Mouse (Mus musculus) bone marrow macrophage, adult 2 months (primary cell): Measurements from ENCODE around the gene Ctla4.

Source experiments
- CTCF ChIP-seq: IDR thresholded peaks from 2 replicates; pipeline ENCODE4 v1.5.1; 2012; ENCODE audit warnings: low read depth, mild to moderate bottlenecking, low read length, moderate library complexity
- POLR2A ChIP-seq: IDR thresholded peaks from 2 replicates; pipeline ENCODE4 v1.6.1; 2012; ENCODE audit warnings: mild to moderate bottlenecking, low read depth, low read length, borderline replicate concordance

DNA sequence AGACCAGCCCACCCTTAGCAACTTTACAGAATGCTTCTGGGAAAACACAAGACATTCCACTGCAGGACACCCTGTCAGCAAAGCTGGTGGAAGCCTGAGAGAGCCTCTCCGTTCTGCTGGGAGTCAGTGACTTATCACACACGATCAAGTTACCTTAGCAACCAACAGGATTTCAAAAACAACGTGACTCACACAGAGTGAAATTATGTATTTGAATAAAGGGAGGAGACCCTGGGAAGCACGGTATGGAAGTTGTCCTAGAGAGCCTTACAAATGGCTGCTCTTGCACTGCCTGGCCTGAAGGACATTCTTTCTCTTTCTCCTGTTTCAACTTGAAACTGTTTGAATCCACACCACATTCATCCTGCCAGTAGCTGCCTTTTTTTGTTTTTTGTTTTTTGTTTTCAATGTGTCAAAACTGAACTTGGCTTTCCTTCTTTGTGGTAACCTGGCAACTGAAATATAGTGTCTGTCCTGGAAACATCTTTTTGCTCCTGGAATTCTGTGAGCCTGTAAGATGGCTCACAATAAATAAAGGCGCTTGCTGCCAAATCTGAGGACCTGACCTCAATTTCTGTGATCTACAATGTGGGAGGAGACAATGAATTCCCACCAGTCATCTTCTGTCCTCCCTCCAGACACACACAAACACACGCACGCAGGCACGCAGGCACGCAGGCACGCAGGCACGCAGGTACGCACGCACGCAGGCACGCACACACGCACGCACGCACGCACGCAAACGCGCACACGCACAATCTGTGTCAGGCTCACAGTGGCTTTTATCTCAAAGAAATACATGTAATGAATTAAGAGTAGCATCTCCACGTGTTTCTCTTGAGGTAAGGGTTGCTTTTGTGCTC is 33.9 kb downstream of the Ctla4 start:
- TF ChIP-seq POLR2A (no peak), CTCF (no peak)
